Mouse (Mus musculus) cerebellum, adult 11 months (tissue): ENCODE data around the gene Adgrd1.

Experiments used
- DNase-seq: peaks from one replicate; pipeline ENCODE4 v3.0.0; 2022

Adgrd1 gene

DNA sequence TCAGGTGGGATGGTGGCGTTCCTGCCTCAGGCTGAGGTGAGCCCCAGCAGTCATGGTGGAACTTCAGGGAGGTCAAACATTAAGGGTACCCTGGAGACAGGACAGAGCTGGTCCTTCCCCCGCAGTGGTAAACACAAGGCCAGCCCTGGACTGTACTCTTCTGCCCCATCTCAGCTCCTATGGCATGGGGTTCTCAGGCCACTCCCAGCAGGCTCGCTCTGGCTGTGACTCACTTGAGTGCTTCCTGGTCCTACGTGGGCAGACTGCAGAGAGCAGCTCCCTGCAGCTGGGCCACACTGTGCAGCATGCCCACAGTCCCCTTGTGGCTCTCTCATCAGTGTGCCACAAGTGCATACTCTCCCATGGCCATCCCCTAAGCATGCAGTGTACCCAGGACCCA is 112.3 kb downstream of the Adgrd1 start:
- no peak for DNase-seq

DNA sequence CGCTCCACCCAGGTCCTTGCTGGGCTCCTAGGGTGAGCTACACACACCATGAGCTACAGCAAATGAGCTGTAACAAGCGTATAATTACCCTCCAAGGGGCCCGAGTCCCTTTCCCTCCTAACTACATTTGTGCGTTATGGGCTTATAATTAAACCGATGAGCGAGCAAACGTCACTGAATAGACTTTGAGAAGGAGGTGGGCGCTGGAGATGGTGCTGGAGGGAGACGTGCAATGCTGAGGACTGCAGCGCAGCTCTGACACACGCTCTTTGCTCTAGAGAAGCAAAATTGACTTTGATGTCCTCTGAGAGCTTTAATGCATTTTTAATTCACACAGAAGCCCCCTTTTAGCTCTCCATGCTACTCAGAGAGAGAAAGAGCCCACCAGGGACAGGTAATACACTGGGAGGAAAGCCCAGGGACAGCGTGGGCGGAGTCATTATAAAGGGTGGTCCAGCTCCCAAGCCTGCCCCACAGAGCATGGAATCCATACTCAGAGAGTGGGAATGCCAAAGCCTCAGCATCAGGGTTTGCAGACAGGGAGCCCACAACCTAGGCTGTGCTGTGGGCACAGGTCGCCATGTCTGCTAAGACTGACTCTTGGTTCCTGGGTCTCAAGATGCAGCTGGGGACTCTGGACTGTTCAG is 115.0 kb downstream of the Adgrd1 start:
- no peak for DNase-seq

DNA sequence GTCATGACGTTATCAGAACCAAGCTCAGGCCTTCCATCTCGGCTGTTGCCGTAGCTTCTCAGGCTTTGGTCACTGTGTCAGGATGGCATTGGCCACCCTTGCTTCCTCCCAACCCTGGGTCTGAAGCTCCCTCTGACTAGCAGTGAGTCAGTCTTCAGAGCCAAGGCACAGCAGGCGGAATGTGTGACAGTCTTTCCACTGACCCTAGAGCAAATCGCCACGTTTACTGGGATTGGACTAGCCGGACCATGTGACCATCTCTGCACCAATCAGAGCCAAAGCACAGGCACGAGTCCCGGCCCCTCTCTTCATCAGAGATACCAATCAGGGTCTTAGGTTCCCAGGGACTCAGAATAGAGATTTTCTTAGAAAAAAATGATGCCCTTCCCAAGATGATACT is 117.5 kb downstream of the Adgrd1 start:
- no peak for DNase-seq

DNA sequence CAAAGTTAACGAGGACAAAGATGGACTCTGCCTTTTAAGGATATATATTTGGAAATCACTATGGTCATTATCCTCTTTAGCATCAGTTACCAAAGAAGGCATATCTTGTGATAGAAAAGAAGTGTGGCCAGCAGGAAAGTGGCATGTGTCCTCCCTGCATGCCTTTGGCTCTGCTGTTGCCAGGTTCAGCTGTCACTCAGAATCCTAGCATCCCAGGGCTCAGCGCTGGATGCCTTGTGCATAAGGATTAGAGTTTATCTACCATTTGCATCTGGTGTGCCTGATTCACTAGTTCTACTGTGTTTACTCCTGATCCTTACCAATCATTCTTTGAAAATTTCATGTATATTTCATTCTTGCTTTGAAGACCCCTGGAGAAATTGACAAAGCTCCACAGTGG is 119.5 kb downstream of the Adgrd1 start:
- DNase-seq = no peak

DNA sequence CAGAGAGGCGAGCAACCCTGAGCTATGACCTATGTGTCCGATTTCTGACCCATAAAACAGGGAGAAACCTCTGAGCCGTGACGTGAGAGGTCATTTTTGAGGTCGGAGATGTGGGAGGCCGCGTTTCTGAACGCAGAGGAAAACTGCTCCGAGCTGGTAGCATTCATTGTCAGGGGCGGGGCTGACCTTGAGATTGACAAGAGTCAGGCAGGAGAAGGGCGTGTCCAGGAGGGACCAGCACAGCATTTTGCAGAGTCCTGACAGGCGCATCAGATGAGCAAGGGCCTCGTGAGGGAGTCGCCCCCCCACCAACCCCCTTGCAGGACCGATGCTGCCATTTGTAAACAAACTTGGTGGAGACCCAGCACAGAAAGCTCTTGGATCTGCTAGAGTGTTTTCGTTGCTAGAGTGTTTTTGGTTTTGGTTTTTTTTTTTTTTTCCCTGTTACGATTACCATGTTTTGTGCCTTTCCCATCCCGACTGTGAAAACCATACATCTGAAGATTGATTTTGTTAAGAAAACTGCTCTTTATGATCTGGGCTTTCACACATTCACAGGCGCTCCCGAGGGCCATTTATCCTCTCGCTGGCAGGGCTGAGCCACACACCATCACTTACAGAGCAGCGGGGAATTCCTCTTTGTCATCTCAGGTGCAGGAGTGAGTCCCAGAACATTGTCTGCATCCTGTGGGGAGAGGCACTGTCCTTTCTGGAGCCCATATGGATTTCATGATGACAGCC is 121.1 kb downstream of the Adgrd1 start:
- no peak for DNase-seq

DNA sequence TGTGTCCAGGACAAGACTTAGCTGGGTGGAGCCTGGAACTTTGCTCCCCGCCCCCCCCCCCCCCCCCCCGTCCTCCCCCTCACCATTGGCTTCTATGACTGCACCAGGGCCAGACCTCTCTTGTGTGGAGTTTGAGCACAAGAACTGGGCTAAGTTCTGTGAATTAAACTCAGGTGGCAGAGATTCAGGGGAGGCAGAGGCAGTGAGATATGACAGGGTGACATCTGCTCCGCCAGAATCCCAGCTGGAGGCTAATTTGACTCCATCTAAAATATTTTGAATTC is 121.6 kb downstream of the Adgrd1 start:
- DNase-seq = no peak

DNA sequence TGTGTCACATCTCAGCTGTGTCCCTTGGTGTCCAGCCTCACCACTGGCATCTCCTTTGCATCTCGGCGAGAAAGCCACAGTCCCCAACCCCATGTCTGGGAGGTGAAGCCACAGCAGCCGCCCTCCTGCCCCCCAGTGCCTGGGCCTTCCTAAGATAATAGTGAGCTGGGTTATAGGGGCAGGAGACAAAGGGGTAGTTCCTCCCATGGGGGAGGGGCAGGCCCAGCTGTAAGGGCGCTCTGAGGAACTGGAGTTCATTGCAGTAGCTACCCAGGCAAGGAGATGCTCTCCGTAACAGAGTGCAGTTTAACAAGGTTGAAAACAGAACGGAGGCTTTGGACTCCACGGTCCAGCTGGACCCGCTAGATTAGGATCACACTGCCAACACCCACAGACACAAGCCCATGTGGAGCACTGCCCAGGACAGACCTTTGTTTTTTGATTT is 122.0 kb downstream of the Adgrd1 start:
- DNase-seq = no peak

DNA sequence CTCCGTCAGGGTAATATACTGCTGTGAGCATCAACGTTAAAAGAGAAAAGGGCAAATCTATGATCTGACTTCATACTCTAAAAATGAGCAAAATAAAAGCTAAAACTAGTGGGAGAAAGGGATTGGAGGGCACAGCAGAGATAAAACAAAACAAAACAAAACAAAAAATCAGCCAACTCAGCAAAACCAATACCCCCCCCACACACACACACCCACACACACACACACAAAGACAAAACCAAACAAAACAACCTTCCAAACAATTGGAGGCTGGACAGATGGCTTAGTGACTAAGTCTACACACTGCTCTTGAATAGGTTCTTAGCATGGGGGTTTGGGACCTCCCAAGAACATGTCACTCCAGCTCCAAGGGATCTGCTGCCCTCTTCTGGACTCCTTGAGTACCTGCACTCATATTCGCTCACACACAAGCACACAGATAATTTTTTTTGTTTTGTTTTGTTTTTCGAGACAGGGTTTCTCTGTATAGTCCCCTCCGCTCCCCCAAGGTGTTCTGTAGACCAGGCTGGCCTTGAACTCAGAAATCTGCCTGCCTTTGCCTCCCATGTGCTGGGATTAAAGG is 122.7 kb downstream of the Adgrd1 start:
- no peak for DNase-seq

DNA sequence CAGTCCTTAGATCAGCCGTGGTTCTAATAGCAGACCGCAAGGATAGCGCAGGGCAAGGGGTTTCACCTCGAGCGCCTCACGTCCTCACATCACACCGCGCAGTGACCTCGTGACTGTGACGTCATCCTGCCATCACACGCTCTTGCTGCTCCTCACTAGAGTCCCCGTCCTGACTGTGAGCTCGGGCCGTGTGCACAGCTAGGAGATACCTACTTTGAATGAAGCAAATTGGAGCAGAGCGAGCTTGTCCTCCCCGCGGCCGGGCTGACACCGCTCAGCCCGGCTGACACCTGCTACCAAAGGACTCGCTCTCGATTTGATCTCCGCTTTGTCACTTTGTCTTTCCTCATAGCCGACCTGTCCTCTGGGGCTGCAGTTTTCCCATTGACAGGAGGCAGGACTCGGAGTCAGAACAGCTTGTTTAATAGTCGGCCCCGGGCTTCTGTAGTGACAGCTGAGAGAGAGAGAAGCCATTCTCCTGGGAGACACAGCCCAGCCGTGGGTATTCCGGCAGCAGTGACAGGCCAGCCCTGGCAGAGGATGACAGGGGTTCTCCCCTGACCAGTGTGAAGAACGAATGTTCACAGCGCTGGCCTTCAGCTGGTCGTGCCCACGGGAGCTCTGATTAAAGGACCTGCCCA is 129.4 kb downstream of the Adgrd1 start:
- DNase-seq = peak; percentile 6

DNA sequence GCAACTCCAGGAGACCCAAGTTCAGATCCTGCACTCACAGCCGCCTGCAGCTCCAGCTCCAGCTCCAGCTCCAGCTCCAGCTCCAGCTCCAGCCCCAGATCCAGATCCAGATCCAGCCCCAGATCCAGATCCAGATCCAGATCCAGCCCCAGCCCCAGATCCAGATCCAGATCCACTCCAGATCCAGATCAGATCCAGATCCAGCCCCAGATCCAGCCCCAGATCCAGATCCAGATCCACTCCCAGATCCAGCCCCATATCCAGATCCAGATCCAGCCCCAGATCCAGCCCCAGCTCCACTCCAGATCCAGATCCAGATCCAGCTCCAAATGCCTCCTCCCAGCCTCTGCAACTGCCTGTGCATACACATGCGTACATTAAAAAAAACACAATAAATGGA is 131.6 kb downstream of the Adgrd1 start:
- DNase-seq = no peak

DNA sequence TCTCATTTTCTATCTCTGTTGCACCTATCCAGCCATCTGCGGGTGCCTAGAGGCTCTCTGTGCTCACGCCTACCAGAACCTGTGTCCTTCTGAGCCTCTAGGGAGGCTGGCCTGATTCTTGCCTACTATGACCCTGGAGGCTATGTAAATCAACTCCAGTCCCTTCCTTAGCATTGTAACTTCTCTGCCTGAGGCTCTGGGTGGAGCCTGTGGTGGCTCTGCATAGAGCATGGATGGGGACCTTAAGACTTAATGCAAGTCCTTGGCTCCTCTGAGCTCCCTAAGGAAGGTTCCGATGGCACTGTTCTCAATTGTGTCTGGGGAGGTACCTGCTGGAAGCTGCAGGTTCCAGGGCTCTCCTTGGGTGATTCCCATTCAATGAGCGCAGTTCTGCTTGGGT is 136.8 kb downstream of the Adgrd1 start:
- DNase-seq = no peak

DNA sequence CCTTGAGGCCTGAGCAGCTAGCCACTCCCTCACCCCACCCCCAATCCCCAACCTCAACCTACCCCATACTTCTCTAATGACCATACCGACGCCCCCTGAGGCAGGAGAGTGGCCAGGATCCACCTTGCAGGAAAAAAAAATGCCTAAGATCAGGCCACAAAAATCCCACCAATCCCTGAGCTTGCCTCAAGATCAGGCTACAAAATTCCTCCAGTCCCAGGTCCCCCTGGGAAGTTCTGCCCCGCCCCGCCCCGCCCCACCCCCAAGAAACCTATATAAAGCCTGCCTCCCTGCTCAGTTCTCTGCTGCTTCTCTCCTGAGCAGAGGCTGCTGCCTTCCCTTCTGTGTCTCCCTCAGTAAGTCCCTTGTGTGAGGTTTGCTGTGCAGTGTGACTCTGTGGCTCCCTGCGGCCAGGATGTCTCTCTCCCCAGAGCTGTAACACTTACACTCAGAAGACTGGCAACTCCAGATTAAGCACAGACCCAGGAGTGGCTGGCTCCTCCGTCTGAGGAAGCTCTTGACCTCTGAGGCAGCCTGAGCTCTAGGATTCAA is 137.4 kb downstream of the Adgrd1 start:
- no peak for DNase-seq

DNA sequence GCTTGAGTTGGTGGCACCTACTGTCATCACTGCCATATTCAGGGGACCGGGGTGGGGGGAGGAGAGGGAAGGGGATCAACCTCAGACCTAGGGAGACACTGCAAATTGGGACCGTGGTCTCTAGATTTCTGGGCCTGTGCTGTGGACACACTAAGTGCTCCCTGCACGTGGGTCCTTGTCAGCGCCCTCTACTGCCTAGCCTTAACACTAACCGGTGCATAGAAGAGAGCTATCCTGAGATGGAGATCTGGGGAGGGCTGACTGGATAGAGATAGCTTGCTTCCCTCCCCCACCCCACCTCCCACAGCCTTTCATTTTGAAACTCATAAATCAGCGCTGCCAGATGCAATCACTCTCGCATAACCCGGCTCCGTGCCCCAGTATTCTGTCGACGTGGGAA is 139.8 kb downstream of the Adgrd1 start:
- no peak for DNase-seq

DNA sequence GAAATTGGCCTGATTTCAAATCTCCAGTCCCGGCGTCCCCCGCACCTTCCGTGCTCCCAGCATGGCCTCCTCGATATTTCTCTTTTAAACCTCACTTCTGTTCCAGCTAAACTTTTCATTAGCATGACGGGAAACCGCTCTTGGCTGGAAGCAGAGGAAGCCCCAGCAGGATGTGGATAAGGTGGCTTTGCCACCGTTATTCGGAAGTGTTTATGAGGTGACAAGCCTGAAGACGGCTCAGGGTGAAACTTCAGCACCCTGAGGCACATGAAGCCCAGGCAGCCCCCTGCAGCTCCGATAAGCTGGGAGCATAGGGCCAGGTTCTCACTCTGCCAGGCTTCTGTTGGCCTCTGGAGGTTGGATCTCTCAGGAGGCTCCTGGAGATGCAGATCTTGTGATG is 145.3 kb downstream of the Adgrd1 start:
- DNase-seq = no peak

DNA sequence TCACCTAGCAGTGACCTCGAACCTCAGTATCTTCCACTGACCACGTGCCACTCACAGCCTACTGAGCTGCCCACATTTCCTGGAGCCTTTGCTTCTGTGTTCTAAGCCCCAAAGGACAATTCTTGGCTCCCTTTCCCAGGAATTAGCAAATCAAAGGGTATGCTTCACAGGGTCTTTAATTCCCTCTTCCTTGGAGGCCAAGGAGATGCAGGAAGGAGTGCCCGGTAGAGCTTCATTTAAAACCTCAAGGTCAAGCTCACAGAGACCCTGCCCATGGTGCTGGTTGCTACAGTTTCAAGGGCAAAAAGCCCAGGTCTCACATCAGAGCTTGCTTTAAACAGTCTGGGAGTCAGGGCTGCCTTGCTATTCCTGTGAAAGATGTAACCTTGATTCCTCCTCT is 145.7 kb downstream of the Adgrd1 start:
- DNase-seq = no peak

DNA sequence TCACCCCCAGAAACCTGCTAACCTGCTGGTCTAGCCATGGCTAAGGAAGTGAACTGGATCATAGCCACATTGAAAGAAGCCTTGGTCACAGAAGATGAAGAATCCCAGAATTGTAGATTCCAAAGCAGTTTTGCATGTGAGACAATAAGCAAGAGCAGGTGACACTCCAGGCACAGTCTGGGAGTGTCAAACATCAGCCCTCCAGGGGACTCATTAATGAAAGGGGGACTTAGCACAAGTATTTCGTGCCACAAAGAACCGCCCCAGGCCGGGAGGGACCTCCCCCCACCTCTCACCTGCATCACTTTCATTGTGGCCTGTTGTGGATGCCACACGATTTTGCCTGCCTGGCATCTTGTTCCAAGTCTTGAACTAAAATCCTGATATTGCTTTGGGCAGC is 146.6 kb downstream of the Adgrd1 start:
- DNase-seq = no peak

DNA sequence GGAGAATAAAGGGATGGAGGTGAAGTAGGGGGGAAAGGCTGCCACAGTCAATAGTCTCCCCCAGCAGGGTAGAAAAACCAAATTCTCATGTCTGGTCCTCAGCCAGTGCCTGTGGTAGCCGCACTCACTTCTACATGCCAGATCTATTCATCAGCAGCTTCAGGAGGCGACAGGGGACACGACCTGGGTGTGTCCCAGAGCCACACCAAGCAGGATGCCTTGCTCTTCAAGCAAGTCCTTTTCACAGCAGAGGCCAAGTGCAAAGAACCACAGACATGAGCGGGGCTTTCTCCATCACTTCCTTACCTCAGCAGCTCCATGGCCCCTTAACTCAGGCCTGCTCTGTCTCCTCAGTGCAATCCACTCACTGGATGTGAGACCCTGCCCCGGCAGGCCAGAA is 147.8 kb downstream of the Adgrd1 start:
- no peak for DNase-seq

DNA sequence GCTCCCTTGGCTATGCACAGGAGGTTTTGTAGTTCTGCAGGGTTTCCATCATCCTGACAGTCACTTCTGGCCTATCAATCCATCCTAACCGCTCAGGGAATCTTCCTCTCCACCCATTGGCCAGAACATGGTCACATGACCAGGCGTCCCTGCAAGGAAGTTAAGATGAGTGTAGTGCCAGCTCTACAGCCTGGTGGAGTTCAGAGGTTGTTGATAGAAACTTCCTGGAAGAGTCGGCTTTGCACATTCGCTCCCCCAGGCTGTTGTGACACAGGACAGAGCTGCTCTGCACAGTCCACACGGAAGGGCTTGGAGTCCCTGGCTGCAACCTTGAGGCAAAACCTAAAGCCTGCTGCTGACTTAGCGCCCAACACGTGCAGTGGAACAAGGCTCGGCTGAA is 152.5 kb downstream of the Adgrd1 start:
- DNase-seq = no peak
